Mouse (Mus musculus) MEL (cell line): ENCODE data around the gene Myl7. TPM values are rescaled to one million over a fixed set of nuclear protein-coding genes. Genes with fewer than 3 reads are reported as not detected.

Source experiments
- DNase-seq: peaks from one replicate; pipeline ENCODE4 v3.0.0; 2011; ENCODE audit warnings: low read depth, low spot score
- H3K27ac ChIP-seq: 2 replicates; pipeline ENCODE4 v1.5.1; 2012; ENCODE audit warnings: low read depth, mild to moderate bottlenecking, control low read depth, low read length, moderate library complexity; ENCODE audit not compliant: control insufficient read depth
- H3K27me3 ChIP-seq, 2 experiments: fragments of 150-350 bp in 1 of 2; sonication (generic) in 1 of 2; 2 replicates each; pipeline ENCODE4 v1.6.1; 2012; ENCODE audit warnings: low read length in 2 of 2, mild to moderate bottlenecking in 2 of 2, improper control_type of control experiment in 1 of 2, moderate library complexity in 1 of 2; ENCODE audit not compliant: insufficient read depth in 2 of 2, control insufficient read depth in 1 of 2
- H3K36me3 ChIP-seq, 2 experiments: 2 replicates each; pipeline ENCODE4 v1.6.1; 2012 to 2014; ENCODE audit warnings: low read length in 2 of 2, improper control_type of control experiment in 1 of 2, inconsistent platforms in 1 of 2, mild to moderate bottlenecking in 1 of 2; ENCODE audit not compliant: insufficient read depth in 2 of 2, control insufficient read depth in 1 of 2
- H3K4me1 ChIP-seq, 2 experiments: fragments of 150-350 bp in 1 of 2; sonication (generic) in 1 of 2; 2 replicates each; pipeline ENCODE4 v1.6.1; 2012; ENCODE audit warnings: low read length in 2 of 2, improper control_type of control experiment in 1 of 2, mild to moderate bottlenecking in 1 of 2; ENCODE audit not compliant: insufficient read depth in 2 of 2, control insufficient read depth in 1 of 2
- H3K4me3 ChIP-seq, 2 experiments: fragments of 150-350 bp in 1 of 2; sonication (generic) in 1 of 2; 2 replicates each; pipeline ENCODE4 v1.5.1; 2012; ENCODE audit warnings: low read depth in 2 of 2, low read length in 2 of 2, mild to moderate bottlenecking in 2 of 2, moderate library complexity in 2 of 2, control low read depth in 1 of 2, improper control_type of control experiment in 1 of 2; ENCODE audit not compliant: control insufficient read depth in 1 of 2, insufficient read depth in 1 of 2
- H3K79me2 ChIP-seq: 2 replicates; pipeline ENCODE4 v1.6.1; 2012; ENCODE audit warnings: mild to moderate bottlenecking, low read length, moderate library complexity; ENCODE audit not compliant: control insufficient read depth, poor library complexity, insufficient read depth
- H3K9ac ChIP-seq: 2 replicates; pipeline ENCODE4 v1.6.1; 2012; ENCODE audit warnings: low read depth, mild to moderate bottlenecking, control low read depth, low read length, moderate library complexity; ENCODE audit not compliant: control insufficient read depth, poor library complexity, severe bottlenecking
- H3K9me3 ChIP-seq: fragments of 150-350 bp; sonication (generic); replicated peaks from 2 replicates; pipeline ENCODE4 v1.6.1; 2012; ENCODE audit warnings: mild to moderate bottlenecking, low read length, improper control_type of control experiment, moderate library complexity; ENCODE audit not compliant: insufficient read depth
- BHLHE40 ChIP-seq: IDR thresholded peaks from 2 replicates; pipeline ENCODE4 v1.6.1; 2012; ENCODE audit warnings: low read depth, mild to moderate bottlenecking, inconsistent platforms, low read length, improper control_type of control experiment, borderline replicate concordance
- CHD2 ChIP-seq: IDR thresholded peaks from 2 replicates; pipeline ENCODE4 v1.6.1; 2011; ENCODE audit warnings: low read length, improper control_type of control experiment
- E2F4 ChIP-seq: IDR thresholded peaks from 2 replicates; pipeline ENCODE4 v1.6.1; 2011; ENCODE audit warnings: low read depth, low read length, improper control_type of control experiment, borderline replicate concordance
- ELF1 ChIP-seq: IDR thresholded peaks from 2 replicates; pipeline ENCODE4 v1.6.1; 2014; ENCODE audit warnings: low read depth, mild to moderate bottlenecking, inconsistent platforms, low read length, improper control_type of control experiment, moderate library complexity
- EP300 ChIP-seq, 2 experiments: IDR thresholded peaks; 2 replicates each; pipeline ENCODE4 v1.6.1; 2011; ENCODE audit warnings: improper control_type of control experiment in 2 of 2, low read length in 2 of 2, low read depth in 1 of 2, mild to moderate bottlenecking in 1 of 2
- ETS1 ChIP-seq: IDR thresholded peaks from 2 replicates; pipeline ENCODE4 v1.6.1; 2012; ENCODE audit warnings: low read depth, mild to moderate bottlenecking, inconsistent platforms, low read length, improper control_type of control experiment, moderate library complexity
- GATA1 ChIP-seq: IDR thresholded peaks from 2 replicates; pipeline ENCODE4 v1.6.1; 2011; ENCODE audit warnings: low read depth, low read length, improper control_type of control experiment
- KAT2A ChIP-seq: conservative IDR thresholded peaks from 2 replicates; pipeline ENCODE4 v1.6.1; 2012; ENCODE audit warnings: low read depth, low read length, improper control_type of control experiment, inconsistent platforms
- MAX ChIP-seq: IDR thresholded peaks from 2 replicates; pipeline ENCODE4 v1.6.1; 2011; ENCODE audit warnings: low read length, improper control_type of control experiment
- MAZ ChIP-seq: IDR thresholded peaks from 2 replicates; pipeline ENCODE4 v1.6.1; 2012; ENCODE audit warnings: low read depth, mild to moderate bottlenecking, inconsistent platforms, low read length, improper control_type of control experiment
- MEF2A ChIP-seq: IDR thresholded peaks from 2 replicates; pipeline ENCODE4 v1.6.1; 2014; ENCODE audit warnings: low read depth, mild to moderate bottlenecking, inconsistent platforms, low read length, improper control_type of control experiment; ENCODE audit not compliant: poor library complexity, insufficient replicate concordance, severe bottlenecking; ENCODE audit errors: extremely low read depth
- MYC ChIP-seq: IDR thresholded peaks from 2 replicates; pipeline ENCODE4 v1.6.1; 2011; ENCODE audit warnings: low read depth, mild to moderate bottlenecking, low read length, improper control_type of control experiment, moderate library complexity
- NELFE ChIP-seq: IDR thresholded peaks from 2 replicates; pipeline ENCODE4 v1.6.1; 2011; ENCODE audit warnings: low read depth, low read length, improper control_type of control experiment
- NRF1 ChIP-seq: IDR thresholded peaks from 2 replicates; pipeline ENCODE4 v1.6.1; 2014; ENCODE audit warnings: low read depth, mild to moderate bottlenecking, inconsistent platforms, low read length, improper control_type of control experiment, moderate library complexity; ENCODE audit not compliant: poor library complexity, insufficient read depth, severe bottlenecking
- POLR2A ChIP-seq, 2 experiments: IDR thresholded peaks; 2 replicates each; pipeline ENCODE4 v1.6.1; 2011 to 2012; ENCODE audit warnings: low read length in 2 of 2, mild to moderate bottlenecking in 2 of 2, control low read depth in 1 of 2, improper control_type of control experiment in 1 of 2, low read depth in 1 of 2, moderate library complexity in 1 of 2; ENCODE audit not compliant: control insufficient read depth in 1 of 2, insufficient read depth in 1 of 2, poor library complexity in 1 of 2
- POLR2AphosphoS2 ChIP-seq: IDR thresholded peaks from 2 replicates; pipeline ENCODE4 v1.6.1; 2011; ENCODE audit warnings: low read length, improper control_type of control experiment
- POLR2AphosphoS5 ChIP-seq: IDR thresholded peaks from 2 replicates; pipeline ENCODE4 v1.6.1; 2012; ENCODE audit warnings: low read depth, borderline replicate concordance, mild to moderate bottlenecking, inconsistent platforms, low read length, moderate library complexity, mixed read lengths
- TAL1 ChIP-seq: IDR thresholded peaks from 2 replicates; pipeline ENCODE4 v1.6.1; 2012; ENCODE audit warnings: mild to moderate bottlenecking, inconsistent platforms, low read length, moderate library complexity, mixed read lengths
- TCF12 ChIP-seq: IDR thresholded peaks from 2 replicates; pipeline ENCODE4 v1.6.1; 2014; ENCODE audit warnings: low read depth, mild to moderate bottlenecking, inconsistent platforms, low read length, improper control_type of control experiment, moderate library complexity
- USF1 ChIP-seq: IDR thresholded peaks from 2 replicates; pipeline ENCODE4 v1.6.1; 2014; ENCODE audit warnings: low read depth, mild to moderate bottlenecking, inconsistent platforms, low read length, improper control_type of control experiment, moderate library complexity
- USF2 ChIP-seq, 2 experiments: IDR thresholded peaks; 2 replicates each; pipeline ENCODE4 v1.6.1; 2011 to 2012; ENCODE audit warnings: improper control_type of control experiment in 2 of 2, low read length in 2 of 2, borderline replicate concordance in 1 of 2, inconsistent platforms in 1 of 2, low read depth in 1 of 2, mild to moderate bottlenecking in 1 of 2; ENCODE audit not compliant: insufficient read depth in 1 of 2
- ZC3H11A ChIP-seq: IDR thresholded peaks from 2 replicates; pipeline ENCODE4 v1.6.1; 2012; ENCODE audit warnings: low read depth, mild to moderate bottlenecking, inconsistent platforms, low read length, improper control_type of control experiment
- ZKSCAN1 ChIP-seq: IDR thresholded peaks from 2 replicates; pipeline ENCODE4 v1.6.1; 2012; ENCODE audit warnings: low read depth, mild to moderate bottlenecking, inconsistent platforms, low read length, improper control_type of control experiment, moderate library complexity
- polyA plus RNA-seq, 2 experiments: library from polyadenylated mRNA; stranded (reverse) in 1 of 2; unstranded in 1 of 2; fragments of >175 nt in 1 of 2; fragments of >200 nt in 1 of 2; gene quantifications; 2 replicates each; pipeline versions ENCODE4 v1.2.1 to v1.2.4; 2012; ENCODE audit warnings: low replicate concordance in 2 of 2, low read depth in 1 of 2; ENCODE audit not compliant: insufficient read length in 2 of 2, insufficient read depth in 1 of 2, missing spikeins in 1 of 2
- total RNA-seq: library from RNA; depleted of rRNA; stranded (reverse); fragments of 300-350 nt; gene quantifications from 2 replicates; pipeline ENCODE4 v1.2.3, GENCODE M21; 2012

The Myl7 gene
- total and polyA plus RNA-seq, 3 experiments: not detected

GRCm38 (mm10) chr11:5920323-5920960 is 21.9 kb upstream of the Myl7 start:
- TF ChIP-seq ETS1: no peak
- TF ChIP-seq USF1: no peak
- TF ChIP-seq NELFE: no peak
- no peak for TF ChIP-seq BHLHE40
- no peak for TF ChIP-seq MAZ
- no peak for TF ChIP-seq TAL1
- no peak for TF ChIP-seq ZC3H11A
- no peak for TF ChIP-seq POLR2AphosphoS5
- TF ChIP-seq GATA1: no peak
- TF ChIP-seq POLR2AphosphoS2: no peak
- TF ChIP-seq MEF2A: no peak
- Histone ChIP-seq H3K4me3 (no peak overlapping the region), H3K9me3 (no peaks in the 10 kb centered on the region), H3K27ac (no peak overlapping the region), H3K79me2 (no peaks in the 10 kb centered on the region), H3K9ac (no peak overlapping the region), H3K27me3 (peaks cover 0 to 4% of the 10 kb centered on the region in 2 experiments; a peak in 3 of 4 replicates), H3K4me1 (no peaks in the 10 kb centered on the region), H3K36me3 (no peaks in the 10 kb centered on the region)
- peak; percentile 29 for DNase-seq

GRCm38 (mm10) chr11:5919606-5920005 is 21.0 kb upstream of the Myl7 start:
- no peak overlapping the region for H3K27ac ChIP-seq
- no peak overlapping the region for H3K9ac ChIP-seq
- H3K4me1 ChIP-seq: no peaks in the 10 kb centered on the region
- TF ChIP-seq MAX (no peak), MYC (no peak), E2F4 (no peak), ZKSCAN1 (no peak), POLR2A (IDR thresholded peaks at IDR 0.05; ENCODE audit: control insufficient read depth in 1 of 2, insufficient read depth in 1 of 2, low read depth in 1 of 2, low read length in 2 of 2, poor library complexity in 1 of 2) (no peak), TCF12 (no peak), ELF1 (no peak), NRF1 (no peak), USF2 (IDR thresholded peaks at IDR 0.05; ENCODE audit: borderline replicate concordance in 1 of 2, insufficient read depth in 1 of 2, low read depth in 1 of 2, low read length in 2 of 2) (no peak), ZC3H11A (no peak), CHD2 (no peak), KAT2A (no peak), EP300 (IDR thresholded peaks at IDR 0.05; ENCODE audit: low read depth in 1 of 2, low read length in 2 of 2) (no peak)
- TF ChIP-seq, all 39 proteins: peak for 0
- Histone ChIP-seq H3K4me3 (no peak overlapping the region), H3K79me2 (no peaks in the 10 kb centered on the region), H3K27me3 (peaks cover 0 to 1% of the 10 kb centered on the region in 2 experiments; a peak in 3 of 4 replicates), H3K9me3 (no peaks in the 10 kb centered on the region), H3K36me3 (no peaks in the 10 kb centered on the region)
- DNase-seq: no peak
